Mouse (Mus musculus) induced T-regulatory cell, adult 2 months (primary cell): ENCODE measurements around the gene Usp21.
A peak's percentile ranks its signal among the peaks of the same experiment; 100 is the strongest.
"Not testable (repeated sequence)": the region's sequence is repeated elsewhere in the genome, so short reads cannot be mapped to it uniquely, and the experiment has no call there.

ENCODE experiments used
- DNase-seq: peaks from one replicate; pipeline ENCODE4 v3.0.0-alpha.2; 2012; ENCODE audit warnings: low read depth

Gene Usp21

DNA sequence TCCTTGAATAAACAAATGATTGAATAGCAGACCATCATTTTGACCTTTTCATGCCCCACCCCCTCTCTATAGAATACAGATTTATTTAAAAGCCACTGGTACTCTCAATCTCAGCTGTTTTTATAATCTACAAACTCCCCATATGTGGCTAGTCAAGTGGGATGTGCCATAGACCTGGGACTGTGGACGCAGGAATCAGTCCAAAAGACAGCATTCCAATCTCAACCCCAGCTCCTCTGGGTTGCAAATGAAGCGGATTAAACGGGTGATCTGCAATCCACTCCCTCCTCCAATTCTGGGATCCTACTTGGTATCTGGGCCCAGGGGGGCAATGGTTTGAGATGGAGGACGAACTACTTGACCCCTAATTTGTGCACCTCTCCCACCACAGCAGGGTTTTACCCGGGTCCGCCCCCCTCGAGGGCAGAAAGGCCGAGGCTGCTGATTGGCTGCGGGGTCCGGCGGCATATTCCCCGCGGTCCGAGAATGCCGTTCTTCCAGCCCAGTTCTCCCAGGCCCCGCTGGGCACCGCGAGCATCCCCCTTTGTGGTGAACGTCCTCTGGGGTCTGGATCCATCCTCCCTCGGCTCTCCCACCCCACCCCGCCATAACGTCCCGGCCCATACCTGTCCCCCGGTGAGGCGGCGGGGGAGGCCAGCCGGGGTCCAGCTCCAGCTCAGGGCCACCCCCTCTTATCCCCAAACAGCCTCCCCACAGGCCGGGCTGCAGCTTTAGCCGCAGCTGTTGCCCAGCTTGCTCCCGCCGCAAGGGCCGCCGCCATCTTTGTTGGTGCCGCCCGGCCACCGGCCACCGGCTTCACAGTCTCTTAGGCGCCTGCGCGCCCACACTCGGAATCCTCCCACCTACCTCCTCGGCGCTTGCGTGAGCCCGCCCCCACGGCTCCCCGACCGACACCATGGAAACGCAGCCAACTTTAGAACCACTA, at the start of gene Usp21:
Usp21 (minus strand) TSS at position 856 of the 946 bp plus-strand sequence.
- peak; percentile 94 for DNase-seq

DNA sequence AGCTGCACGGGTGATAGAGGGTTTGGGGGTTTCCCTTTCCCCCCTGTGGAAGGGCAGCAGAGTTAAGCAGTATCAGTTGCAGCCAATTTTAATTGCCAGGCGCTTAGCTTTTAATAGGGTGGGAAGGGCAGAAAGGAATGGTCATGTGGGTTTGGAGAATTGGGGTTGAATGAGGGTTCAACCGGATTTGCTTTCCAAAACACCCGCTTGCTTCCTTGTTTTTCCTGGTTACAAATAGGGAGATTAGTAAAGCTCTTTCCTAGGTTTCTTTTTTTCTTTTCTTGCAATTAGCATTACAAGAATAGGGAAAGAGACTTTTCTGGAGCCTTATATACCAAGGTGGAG, 42.4 kb upstream of the Usp21 start:
- DNase-seq: peak; percentile 58

DNA sequence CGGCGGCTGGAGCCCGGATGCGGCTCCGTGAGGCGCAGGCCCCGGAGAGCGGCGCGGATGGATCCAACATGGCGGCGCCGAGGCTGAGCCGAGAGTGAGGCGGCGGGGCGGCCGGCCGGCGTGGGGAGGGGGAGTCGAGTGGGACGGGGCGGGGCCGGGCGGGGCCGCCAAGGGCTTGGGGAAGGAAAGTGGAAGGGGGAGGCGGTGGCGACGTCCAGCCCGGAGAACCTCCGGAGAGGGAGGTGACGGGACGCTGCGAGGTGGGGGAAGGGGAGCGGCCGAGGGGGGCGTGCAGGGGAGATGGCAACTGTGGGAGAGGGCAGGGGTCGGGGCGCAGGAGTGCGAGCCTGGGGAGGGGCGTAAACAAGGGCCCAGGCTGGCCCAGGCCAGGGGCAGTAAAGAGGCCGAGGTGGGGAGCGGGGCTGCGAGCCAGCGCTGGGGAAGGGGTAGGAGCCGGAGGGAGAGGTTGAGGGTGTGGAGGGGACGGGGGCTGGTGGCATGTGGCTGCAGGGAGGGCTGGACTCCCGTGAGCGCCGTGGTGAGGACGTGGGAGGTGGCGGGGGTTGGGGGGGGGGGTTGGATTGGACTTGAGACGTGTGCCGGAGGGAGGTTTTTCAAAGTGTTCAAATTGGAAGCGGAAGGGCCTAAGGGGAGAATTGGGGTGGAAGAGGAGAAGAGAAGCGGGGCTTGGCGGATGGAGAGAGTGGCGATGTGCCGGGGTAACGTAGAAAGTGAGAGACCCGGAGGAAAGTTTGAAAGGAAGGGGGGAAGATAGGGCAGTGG, 41.8 kb upstream of the Usp21 start:
- DNase-seq: no peak

DNA sequence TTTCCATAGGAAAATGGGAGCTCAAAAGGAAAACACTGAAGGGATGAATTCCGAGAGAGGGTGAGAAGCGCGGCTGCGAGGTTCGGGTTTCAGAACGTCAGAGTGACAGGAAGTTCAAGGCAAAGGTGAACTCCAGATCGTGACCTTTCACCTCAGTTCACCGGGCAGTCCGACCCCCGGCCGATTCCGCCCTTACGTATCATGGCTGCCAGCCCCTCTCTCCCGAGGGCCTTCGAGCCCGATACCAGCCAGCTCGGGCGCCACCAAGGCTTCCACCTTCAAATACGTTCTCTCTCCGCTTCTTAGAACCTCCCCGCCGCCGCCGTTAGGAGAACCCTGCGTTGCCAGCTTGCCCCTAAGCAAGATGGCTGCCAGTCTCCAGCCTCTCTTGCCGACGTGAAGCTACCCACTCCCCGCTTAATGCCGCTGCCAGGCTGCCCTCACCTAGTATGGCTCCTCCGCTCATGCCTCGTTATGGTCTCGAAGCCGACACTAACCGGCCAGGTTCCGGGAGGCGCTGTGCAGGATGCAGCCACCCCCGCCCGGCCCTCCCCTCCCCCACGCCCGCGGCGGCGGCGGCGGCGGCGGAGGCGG, 41.1 kb upstream of the Usp21 start, which contains the start of gene Dedd:
Dedd (plus strand) TSS at position 307 of the 594 bp plus-strand sequence.
- peak; percentile 95 for DNase-seq

GRCm38 (mm10) chr1:171328244-171328643, 40.5 kb upstream of the Usp21 start:
- no peak for DNase-seq

DNA sequence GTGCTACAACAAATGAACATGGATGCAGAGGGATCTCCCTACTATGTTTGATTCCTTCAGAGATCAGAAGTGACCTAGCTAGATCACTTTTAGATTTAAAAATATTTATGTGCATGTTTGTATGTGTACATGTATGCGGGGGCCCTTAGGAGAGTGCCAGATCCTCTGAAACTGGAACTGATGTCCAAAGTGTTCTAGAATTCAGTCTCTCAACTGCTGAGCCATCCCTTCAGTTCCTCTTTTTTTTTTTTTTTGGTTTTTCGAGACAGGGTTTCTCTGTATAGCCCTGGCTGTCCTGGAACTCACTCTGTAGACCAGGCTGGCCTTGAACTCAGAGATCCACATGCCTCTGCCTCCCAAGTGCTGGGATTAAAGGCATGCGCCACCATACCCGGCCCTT, 38.8 kb upstream of the Usp21 start:
- DNase-seq: not testable (repeated sequence)

GRCm38 (mm10) chr1:171325571-171325970, 37.8 kb upstream of the Usp21 start:
- no peak for DNase-seq

DNA sequence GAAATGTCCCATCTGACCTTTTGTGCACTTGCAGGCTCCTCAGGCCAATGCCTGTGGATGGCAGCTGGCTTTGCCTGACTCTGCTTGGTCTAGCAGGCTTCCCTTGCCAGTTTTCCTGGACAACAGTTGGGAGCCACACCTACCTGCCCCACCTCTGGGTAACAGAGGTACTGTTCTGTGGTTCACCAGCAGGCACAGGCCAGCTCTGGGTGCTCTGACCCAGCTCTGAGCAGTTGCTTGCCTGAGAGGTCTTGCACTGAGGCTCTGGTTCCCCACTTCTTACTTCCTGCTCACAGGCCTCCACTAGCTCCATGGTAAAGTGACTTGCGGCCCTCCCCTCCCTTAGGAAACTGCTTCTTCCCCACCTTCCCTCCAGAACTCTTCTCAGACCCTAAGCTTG, 34.2 kb upstream of the Usp21 start:
- peak; percentile 15 for DNase-seq

DNA sequence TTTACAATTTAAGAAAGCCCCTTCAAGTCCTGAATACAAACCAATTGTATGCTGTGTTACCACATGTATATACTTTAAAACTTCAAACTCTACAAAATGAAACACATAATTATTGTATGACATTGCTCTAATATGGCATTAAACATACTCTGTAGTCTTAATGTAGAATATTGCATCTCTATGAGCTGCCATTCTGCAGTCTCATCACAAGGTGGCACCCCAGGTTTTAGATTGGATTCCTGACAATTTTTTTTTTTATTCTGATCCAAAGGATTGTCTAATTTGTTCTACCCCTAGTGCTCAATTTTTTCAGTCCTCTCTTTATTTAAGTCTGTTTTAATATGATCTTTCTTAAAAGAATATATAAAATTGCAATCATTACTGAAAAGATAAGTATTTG, 33.6 kb upstream of the Usp21 start:
- DNase-seq: peak; percentile 74

GRCm38 (mm10) chr1:171320151-171320550, 32.4 kb upstream of the Usp21 start:
- no peak for DNase-seq

DNA sequence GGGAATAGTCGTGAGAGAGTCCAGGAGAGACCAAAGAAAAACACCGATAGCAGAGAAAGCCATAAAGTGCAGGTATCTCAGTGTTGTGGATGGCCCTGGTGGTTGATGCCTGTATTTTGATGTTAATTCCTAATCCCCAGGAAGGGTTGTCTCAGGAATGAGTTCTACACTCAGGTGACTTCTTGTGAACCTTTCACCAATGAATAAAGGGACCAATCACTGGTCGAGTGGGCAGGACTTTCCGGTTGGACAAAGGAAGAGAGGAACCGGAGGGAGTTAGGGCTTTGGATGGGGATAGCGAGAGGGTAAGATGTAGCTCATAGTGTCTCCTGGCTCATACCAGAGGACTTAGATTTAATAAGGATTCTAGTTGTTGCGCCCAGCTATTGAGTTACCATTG, 32.0 kb upstream of the Usp21 start:
- DNase-seq: no peak

GRCm38 (mm10) chr1:171309321-171309720, 21.5 kb upstream of the Usp21 start:
- no peak for DNase-seq

- DNase-seq: not testable (repeated sequence)
Observed at GRCm38 (mm10) chr1:171306157-171306556, 18.4 kb upstream of the Usp21 start.

- DNase-seq: no peak
Observed at GRCm38 (mm10) chr1:171298226-171298625, 10.4 kb upstream of the Usp21 start.

DNA sequence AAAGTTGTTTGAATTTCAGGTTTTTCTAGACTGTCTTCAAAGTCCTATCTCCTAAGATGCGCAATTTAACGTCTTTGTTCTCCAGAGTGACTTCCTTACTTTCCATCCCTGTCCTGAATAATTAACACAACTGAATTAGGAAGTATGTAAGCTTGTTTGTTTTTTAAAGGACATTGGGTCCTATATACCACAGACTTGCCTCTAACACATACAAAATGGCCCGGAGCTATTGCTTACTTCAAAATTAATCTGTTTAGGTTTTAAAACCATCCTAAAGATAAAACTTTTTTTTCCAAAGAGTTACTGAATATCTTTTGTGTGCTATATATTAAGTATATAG, 7.2 kb upstream of the Usp21 start:
- DNase-seq: no peak

DNA sequence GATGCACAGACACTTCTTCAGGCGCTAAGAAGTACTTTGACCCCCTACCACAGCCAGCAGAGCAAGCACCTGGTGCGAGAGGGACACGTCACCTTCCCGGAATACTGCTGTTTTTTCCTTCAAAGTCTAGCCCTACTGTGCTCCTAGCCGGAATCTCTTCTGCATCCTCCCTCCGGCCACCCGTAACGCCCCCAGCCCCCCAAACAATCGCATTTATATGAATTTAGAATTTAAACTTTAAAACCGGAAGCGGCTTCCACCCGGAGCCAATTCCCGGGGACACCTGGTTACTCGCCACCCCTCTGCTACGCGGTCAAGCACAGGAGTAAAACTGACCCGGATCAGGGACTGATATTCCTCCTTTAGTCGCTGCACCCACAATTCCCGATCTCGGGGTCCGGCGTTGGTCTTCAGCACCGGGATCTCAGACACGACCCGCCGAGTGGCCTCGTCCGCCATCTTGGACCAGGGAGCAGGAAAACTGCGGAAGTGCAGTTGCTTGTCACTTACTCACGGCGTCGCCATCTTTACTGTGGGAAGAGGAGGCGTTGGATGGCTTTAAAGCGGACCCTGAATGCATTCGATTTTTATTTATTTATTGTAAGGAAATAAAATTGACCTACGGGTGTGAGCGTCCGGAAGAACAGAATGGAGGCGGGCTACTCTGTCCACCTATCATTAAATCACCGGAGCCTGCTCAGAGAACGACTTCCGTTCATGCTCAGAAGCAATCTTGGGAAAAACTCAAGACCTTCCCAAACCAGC, 6.7 kb upstream of the Usp21 start, which contains the start of gene Ufc1:
Ufc1 (minus strand) TSS at position 727 of the 765 bp plus-strand sequence.
- DNase-seq: peak; percentile 93

- no peak for DNase-seq
Observed at GRCm38 (mm10) chr1:171293906-171294297, 6.1 kb upstream of the Usp21 start.

GRCm38 (mm10) chr1:171293351-171293750, 5.6 kb upstream of the Usp21 start:
- no peak for DNase-seq

DNA sequence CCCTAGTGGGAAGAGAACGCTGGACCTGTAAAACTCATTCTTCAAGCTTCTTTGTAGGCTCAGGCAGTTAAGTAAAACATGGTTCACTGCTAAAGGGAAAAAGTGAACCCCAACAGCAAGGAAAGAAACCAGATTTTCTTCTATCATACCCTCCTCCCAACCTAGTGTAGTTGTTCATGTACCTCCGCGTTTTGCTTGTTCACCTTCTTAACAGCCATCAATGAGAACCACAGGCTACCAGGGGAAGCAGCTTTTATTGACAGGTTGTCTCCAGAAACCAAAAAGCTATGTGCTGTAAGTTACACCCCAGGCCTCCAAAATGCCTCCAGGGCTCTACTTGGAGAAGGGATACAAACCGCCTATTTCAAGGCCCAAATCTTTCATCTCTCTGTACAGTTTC, 537 bp upstream of the Usp21 start:
- no peak for DNase-seq

DNA sequence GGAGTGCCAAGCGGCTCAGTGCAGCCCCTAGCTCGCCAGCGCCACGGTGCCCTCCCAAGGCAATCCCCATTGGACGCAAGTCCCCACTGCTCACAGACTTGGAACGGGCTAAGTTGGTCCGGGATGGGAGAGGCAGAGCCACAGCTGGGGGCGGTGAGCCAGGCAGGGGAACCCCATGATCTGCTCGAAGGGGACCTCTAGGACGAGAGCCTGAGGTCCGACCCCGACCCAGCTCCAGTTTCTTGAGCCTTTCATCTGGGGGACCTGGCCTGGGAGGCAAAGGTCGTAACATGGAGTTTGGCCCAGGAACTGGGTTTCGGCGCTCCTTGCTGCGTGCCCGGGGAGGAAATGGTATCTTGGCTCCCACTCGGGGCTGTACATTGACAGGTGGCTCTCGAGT, 1.3 kb downstream of the Usp21 start:
- no peak for DNase-seq

- no peak for DNase-seq
Observed at GRCm38 (mm10) chr1:171285096-171285892, 2.5 kb downstream of the Usp21 start.
